Mouse (Mus musculus): ENCODE results near the gene Cdkal1.

Gene Cdkal1

GRCm38 (mm10) chr13:29350004-29350403 is 505.5 kb downstream of the Cdkal1 start:
- no peak for DNase-seq (ENCODE audit: low spot score)

GRCm38 (mm10) chr13:29349386-29349961 is 506.0 kb downstream of the Cdkal1 start:
- no peak for DNase-seq (ENCODE audit: low spot score)

- no peak for DNase-seq (ENCODE audit: low spot score)
These were observed 507.1 kb downstream of the Cdkal1 start for GRCm38 (mm10) chr13:29348331-29348730.

GRCm38 (mm10) chr13:29332640-29333412 is 522.6 kb downstream of the Cdkal1 start:
- DNase-seq (ENCODE audit: low spot score): no peak

GRCm38 (mm10) chr13:29325946-29326345 is 529.5 kb downstream of the Cdkal1 start:
- DNase-seq (ENCODE audit: low spot score): no peak

GRCm38 (mm10) chr13:29320421-29320820 is 535.1 kb downstream of the Cdkal1 start:
- no peak for DNase-seq (ENCODE audit: low spot score)

- no peak for DNase-seq (ENCODE audit: low spot score)
These were observed 537.8 kb downstream of the Cdkal1 start for GRCm38 (mm10) chr13:29317703-29318102.

GRCm38 (mm10) chr13:29316271-29316670 is 539.2 kb downstream of the Cdkal1 start:
- no peak for DNase-seq (ENCODE audit: low spot score)

GRCm38 (mm10) chr13:29312026-29312425 is 543.4 kb downstream of the Cdkal1 start:
- no peak for DNase-seq (ENCODE audit: low spot score)

GRCm38 (mm10) chr13:29307420-29307819 is 548.1 kb downstream of the Cdkal1 start:
- DNase-seq (ENCODE audit: low spot score): no peak

GRCm38 (mm10) chr13:29292608-29293240 is 562.8 kb downstream of the Cdkal1 start:
- DNase-seq (ENCODE audit: low spot score): no peak

GRCm38 (mm10) chr13:29290569-29290968 is 564.9 kb downstream of the Cdkal1 start:
- no peak for DNase-seq (ENCODE audit: low spot score)

- DNase-seq (ENCODE audit: low spot score): no peak
These were observed 570.4 kb downstream of the Cdkal1 start for GRCm38 (mm10) chr13:29285058-29285457.

- DNase-seq (ENCODE audit: low spot score): no peak
These were observed 573.9 kb downstream of the Cdkal1 start for GRCm38 (mm10) chr13:29281556-29281955.

GRCm38 (mm10) chr13:29278156-29278555 is 577.3 kb downstream of the Cdkal1 start:
- DNase-seq (ENCODE audit: low spot score): no peak

GRCm38 (mm10) chr13:29274296-29274695 is 581.2 kb downstream of the Cdkal1 start:
- no peak for DNase-seq (ENCODE audit: low spot score)

GRCm38 (mm10) chr13:29273693-29274221 is 581.7 kb downstream of the Cdkal1 start:
- no peak for DNase-seq (ENCODE audit: low spot score)

- no peak for DNase-seq (ENCODE audit: low spot score)
These were observed 584.0 kb downstream of the Cdkal1 start for GRCm38 (mm10) chr13:29271451-29271850.

- no peak for DNase-seq (ENCODE audit: low spot score)
These were observed 591.3 kb downstream of the Cdkal1 start for GRCm38 (mm10) chr13:29264015-29264711.

GRCm38 (mm10) chr13:29262164-29262563 is 593.3 kb downstream of the Cdkal1 start:
- DNase-seq (ENCODE audit: low spot score): no peak

GRCm38 (mm10) chr13:29248535-29248934 is 606.9 kb downstream of the Cdkal1 start:
- no peak for DNase-seq (ENCODE audit: low spot score)

GRCm38 (mm10) chr13:29247800-29248199 is 607.7 kb downstream of the Cdkal1 start:
- no peak for DNase-seq (ENCODE audit: low spot score)
